Mouse (Mus musculus) urinary bladder, postnatal 36 days (tissue): ENCODE data around the gene Nxpe5.
A peak's percentile ranks its signal among the peaks of the same experiment; 100 is the strongest.

Source experiments
- DNase-seq, 2 experiments: peaks; one replicate each; pipeline ENCODE4 v3.0.0; 2022; ENCODE audit warnings: low spot score in 2 of 2, mixed read lengths in 1 of 2

Gene Nxpe5

DNA sequence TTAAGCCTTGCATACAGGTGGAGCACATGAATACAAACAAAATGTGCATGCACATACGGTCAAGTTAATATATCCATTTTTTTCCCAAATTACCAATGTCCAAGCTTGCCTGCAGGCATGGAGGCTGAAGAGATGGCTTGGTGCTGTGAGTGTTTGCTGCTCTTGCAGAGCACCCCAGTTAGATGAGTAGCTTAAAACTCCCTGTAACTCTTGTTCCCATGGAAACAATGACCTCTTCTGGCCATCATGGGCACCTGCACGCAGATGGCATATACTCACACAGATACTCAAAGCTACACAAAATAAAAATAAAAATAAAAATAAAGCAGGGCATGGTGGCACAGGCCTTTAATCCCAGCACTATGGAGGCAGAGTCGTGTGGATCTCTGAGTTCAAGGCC lies 27.4 kb downstream of the Nxpe5 start:
- no peak for DNase-seq

DNA sequence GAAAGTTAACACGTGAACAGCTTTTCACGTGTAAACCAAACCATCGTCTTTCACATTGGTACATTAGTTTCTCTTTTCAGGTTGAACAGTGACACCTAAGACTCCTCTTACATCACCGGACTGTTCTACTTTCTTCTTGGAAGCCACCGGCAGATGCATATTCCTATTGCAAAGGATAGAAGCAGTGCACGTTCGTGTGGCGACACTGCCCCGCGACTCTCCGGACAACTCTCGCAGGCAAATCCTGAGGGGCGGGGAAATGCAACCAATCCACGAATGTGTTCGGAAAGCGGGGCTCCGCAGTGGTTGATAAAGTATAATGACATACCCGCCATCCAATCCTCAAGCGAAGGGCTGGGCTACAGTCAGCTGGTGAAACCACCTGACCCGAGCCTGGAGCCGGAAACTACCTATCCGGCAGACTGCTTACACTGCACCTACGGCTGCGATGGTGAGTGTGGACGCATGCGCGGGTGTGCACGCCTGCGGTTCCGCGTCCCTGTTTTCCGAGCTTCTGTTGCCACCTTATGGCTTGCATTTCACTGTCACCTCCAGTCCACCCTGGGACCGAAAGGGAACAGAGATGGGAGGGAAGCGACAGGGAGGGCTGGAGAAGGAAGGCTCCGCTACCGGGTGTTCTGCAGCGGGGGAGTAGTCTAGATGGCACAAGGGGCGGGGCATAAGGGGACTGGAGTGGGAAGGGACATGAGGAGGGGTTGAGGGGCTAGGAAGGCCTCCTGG lies 29.8 kb downstream of the Nxpe5 start, which contains the start of gene Lamtor4:
Gene Lamtor4 (plus strand): TSS at position 130 of the 741 bp plus-strand sequence.
- peak; percentile 87 to 93 for DNase-seq

DNA sequence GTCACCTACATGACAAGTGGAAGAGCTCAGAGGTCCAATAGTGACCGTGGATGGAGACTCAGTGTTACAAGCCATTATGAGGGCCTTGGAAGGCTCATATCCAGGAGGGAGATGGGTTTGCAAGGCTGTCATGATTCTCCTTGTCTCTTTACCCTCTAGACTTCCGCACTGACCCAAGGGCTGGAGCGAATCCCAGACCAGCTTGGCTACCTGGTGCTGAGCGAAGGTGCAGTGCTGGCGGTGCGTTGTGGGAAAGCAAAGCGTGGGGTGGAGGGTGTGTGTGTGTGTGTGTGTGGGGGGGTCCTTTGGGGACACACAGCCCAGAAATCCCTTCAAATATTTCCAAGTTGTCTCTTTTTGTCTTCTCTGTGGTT lies 30.4 kb downstream of the Nxpe5 start:
- DNase-seq = no peak

DNA sequence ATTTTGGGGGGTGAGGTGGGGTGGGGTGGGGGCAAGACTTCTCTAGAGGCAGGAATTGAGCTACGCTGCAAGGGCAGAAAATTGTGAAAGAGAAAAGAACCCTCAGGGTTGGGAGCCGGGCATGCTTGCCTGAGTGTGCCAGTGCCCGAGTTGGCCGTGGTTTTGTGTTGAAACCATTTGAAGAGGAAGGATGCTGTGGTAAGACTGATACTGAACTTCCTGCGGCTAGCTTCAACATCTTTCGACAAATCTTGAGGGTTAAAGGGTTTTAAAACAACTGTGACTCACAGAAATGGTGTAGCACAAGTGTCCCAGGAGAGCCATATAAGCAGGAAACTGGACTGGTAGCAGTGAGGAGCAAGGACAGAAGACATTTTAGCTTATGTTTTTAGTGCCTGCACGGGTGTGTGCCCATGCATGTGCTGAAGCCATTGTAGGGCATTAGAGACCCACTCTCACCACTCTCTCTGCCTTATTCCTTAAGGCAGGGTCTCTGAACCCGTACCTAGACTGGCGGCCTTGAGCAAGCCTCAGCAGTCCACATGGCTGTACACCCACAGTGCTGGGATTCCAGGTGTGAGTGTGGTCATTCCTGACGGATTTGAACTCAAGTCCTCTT lies 31.4 kb downstream of the Nxpe5 start:
- no peak for DNase-seq

DNA sequence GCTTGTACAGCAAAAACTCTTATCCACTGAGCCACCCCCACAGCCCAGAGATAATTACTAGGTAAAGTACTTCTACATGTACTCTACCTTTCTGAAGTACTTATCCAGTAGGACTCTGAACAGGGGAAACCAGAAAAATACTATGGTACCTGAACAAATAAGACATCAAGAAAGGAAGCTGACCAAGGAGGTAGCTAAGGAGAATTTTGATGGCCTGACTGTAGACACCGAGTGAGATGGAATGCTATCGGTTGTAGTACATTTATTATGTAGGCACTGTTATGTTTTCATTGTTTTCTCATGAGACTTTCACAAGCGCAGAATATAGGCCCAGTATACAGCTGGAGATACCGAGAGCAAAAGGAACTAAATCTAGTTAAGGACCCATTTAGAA lies 31.9 kb downstream of the Nxpe5 start:
- DNase-seq = no peak

DNA sequence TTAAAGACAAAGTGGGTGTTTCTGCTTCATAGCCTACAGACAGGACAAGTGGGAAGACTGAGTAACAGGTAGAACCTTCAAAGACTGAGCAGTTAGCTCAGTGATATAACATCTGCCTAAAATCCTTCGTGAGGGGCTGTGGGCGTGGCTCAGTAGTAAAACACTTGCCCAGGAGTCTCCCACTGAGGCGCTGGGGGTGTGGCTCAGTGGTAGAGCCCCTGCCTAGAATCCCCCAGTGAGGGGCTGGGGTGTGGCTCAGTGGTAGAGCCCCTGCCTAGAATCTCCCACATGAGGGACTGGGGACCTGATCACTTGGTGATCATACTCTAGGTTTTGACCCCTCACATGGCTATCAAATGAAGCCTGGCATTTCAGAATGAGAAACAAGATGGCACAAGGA lies 32.4 kb downstream of the Nxpe5 start:
- DNase-seq = no peak

DNA sequence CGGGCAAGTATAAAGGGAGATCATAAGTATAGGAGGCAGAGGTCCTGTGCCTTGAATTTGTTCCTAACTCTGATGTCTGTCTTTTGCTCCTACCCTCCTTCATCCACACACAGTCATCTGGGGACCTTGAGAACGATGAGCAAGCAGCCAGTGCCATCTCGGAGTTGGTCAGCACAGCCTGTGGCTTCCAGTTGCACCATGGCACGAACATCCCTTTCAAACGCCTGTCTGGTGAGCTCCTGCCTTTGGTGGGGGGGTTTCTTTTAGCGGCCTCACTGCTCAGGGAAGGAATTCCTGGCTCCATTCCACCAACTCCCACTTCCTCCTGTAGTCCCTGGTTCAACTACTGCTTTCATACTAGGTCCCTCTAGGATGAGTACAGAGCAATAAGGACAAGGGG lies 32.8 kb downstream of the Nxpe5 start:
- DNase-seq = no peak

DNA sequence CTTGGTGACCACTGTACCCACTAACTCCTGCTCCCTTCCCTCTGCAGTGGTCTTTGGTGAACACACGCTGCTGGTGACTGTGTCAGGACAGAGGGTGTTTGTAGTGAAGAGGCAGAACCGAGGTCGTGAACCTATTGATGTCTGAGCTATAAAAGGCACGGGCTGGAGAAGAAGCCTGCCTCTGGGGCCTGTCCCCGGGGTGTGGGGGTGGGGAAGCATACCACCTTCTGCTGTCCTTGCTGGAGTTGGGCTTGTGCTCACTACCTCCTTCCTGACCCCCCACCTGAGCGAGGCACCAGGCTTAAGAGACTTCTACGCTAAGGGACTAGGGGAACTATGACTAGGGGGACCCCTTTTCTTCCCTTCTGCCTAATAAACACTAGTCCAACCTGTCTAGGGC lies 33.3 kb downstream of the Nxpe5 start:
- no peak for DNase-seq

DNA sequence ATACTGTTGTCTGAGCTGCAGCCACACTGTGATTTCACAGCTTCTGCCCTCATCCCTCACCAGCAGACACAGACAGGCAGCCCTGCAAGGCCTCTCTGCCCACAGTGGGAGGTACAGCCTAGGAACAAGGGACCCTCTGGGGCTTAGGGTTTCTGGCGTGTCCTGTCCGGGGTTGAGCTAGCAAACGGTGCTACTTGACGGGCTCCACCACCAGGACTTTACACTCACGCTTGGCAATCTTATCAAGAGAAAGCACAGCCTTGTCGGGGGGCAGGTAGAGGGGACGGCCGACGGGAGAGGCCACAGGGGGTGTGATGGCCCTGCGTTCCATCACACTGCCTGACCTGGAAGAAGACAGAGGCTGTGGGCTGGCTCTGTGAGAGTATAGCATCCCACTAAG lies 34.4 kb downstream of the Nxpe5 start:
- no peak for DNase-seq

DNA sequence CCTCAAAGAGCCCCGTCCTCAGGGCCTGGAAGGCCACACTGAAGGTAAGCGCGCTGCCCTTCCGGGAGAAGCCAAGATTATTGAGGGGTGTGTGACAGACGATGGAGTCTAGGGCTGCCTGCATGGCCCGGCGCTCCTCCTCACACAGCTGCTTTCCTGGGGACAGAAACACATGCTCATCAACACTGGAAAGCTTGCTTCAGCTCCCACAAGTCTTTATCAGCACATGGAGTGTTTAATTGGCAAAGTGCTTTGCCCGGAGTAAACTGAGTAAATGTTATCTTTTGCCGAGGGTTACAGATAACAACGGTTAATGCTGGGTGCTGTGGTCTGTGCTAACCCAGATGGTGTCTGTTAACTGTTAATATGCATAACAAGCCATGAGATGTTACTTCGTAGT lies 35.1 kb downstream of the Nxpe5 start:
- DNase-seq = no peak

DNA sequence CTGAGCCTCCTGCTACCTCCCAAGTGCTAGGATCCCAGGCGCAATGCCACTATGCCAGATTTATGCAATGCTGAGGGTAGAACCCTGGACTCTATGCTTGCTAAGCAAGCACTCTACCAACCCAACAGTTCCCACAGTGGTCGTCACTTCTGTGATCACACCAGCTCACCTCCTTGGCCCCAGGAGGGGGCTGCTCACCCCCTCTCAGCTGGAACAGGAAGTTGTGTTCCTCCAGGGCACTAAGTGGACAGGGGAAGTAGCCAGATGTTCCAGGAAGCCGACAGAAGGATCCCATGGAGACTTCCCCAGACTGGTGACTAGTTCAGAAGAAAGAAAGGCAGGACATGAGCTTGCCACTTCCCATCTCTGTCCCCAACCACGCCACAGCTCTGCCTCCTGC lies 36.3 kb downstream of the Nxpe5 start:
- DNase-seq = no peak

DNA sequence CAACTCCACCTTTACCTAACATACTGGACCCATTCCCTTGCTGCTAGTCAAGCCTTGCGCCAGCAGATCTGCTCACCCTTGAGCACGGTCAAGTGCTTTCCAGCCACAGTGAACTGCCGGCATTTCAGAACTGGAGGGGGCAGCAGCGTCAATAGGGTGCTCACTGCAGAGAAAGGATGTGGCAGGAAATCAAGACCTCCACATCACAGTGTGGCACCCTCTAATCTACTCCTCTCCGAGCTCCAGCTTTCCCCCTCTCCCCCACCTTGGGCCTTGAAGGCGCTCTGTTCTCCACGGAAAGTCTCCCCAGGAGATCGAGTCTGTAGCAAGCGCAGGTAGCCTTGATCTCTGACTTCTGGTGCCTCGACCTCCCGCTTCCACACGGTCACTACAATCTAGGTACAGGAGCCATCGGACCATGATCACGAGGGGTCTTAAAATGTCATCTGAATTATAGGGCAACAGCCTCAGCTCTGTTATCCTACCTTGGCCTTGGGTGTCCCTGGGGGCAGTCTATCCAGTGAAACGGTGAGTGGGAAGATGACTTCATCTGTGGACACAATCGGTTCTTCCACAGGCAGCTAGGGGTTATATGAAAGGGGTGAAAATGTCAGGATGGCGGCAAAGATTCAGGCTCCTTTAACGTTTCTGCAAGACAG lies 37.0 kb downstream of the Nxpe5 start:
- no peak for DNase-seq

DNA sequence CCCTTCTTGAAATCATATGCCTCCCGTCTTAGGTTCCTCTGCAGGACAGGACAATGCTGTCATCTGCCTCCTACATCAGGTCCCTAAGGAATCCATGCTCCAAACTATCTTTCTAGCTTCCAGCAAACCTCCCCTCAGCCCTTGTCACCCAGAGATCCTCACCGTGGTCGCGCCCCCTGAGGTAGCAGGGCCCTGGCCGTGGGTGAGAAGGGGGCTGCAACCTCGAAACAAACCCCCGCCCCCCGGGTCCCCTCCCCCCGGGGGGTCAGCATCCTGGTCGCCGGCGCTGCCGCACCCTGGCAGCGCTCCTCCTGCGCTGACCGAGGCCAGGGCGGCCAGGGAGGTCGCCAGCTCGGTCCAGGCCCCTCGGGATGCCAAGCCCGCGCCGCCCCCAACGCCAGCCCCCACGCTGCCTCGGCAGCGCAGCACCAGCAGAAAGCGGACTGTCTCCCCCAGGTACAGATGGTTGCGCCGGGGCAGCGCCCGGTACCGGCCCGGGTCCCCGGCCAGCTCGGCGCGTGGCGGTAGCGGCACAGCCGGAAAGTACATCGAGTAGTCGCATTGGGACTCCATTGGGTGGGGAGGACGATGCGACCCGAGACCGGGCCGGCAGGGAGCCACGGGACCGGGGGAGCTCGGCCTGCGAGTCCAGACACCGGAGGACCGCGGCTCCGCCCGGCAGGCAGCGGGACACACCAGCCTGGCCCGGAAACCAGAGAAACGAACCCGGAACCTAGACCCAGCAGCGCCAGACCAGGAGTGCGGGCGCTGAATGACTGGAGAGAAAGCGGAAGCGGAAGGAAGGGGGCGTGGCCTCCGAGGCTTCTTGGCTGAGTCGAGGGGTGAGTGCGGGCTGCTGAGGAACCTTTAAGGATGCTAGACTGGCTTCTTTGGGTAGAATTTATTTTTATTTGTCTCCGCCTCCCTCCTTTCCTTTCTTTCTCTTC lies 37.8 kb downstream of the Nxpe5 start, which contains the start of gene BC037034:
Gene BC037034 (minus strand): TSS at position 774 of the 947 bp plus-strand sequence.
- peak; percentile 88 to 93 for DNase-seq

DNA sequence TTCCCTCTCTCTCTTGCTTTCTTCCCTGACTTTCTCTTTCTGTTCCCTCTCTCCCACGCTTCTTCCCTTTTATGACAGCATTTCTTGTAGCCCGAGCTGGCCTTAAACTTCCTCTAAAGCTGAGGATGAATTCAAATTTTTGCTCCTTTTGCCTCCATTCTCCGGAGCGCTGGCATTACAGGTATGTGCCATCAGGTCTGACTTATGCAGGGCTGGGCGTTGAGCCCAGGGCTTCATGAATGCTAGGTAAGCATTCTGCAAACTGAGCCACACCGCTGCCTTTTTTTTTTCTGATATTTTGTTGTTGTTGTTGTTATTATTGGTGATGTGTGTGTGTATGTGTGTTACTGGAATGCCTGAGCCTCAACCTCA lies 38.5 kb downstream of the Nxpe5 start:
- no peak for DNase-seq

DNA sequence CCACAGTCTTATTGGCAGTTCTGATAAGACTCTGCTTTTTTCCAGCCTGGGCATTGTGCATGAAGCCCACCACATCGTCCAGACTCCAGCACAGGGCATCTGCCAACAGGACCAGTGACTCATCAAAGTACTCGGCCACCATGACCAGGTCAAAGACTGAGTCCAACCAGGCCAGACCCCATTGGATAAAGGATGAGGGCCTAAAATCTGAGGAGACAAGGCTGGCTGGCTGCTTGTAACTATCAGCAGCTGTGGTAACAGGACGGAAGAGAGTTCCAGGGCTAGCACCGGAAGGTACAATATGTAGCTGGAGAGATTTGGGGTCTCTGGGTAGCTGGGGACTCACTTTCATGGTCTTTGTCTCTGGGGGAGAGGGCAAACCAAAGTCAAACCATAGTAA lies 40.0 kb downstream of the Nxpe5 start:
- DNase-seq = no peak

DNA sequence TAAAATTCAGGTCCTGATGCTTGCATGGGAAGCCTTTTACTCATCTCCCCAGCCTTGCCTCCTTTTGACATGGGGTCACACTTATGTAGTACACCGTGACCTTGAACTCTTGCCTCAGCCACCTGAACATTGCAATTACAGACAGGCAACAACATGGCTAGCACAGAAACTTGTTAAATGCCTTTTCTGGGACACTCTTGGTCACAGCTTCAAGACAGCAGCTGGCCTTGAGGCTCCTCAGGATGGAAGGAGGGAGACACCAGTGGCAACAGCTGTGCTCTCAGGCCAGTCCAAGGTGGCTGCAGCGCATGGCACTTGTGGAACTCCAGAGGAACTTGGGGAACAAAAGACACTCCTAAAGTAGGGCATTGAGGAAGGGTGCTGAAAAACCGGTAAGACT lies 41.4 kb downstream of the Nxpe5 start:
- DNase-seq = no peak

DNA sequence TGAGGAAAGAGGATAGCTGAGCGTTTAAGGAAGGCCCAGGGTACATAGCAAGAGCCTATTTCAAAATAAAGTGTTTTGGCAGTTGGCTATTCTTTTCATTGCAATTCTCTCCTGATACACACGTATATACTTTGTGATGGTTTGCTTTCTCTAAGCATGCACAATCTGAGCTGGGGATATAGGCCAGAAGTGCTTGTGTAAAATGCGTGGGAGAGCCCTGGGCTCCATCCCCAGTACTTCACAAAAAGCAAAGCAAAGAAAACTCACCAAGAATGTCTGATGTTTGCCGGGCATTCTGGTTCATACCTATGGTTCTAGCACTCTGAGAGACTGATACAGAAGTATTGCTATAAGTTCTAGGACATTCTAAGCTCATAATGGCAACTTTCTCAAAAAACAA lies 43.3 kb downstream of the Nxpe5 start:
- DNase-seq = no peak

DNA sequence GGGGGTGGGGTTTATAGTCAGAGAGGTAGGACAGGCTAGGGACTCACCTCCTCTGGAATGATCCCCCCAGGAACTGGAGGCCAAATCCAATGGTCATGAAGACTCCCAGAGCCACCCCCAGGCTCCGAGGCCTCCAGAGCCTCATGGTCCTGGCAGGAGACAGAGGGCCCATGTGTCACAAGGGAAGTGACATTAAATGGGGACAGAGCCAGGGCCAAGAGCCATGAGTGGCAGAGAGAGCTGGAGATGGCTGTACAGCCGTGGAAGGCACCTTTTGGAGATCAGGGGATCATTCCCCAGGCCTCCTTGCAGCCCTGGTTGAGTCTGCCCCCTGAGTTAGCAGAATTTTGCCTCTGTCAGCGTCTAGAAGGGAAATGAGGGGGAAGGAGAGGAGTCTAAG lies 45.5 kb downstream of the Nxpe5 start:
- no peak for DNase-seq

DNA sequence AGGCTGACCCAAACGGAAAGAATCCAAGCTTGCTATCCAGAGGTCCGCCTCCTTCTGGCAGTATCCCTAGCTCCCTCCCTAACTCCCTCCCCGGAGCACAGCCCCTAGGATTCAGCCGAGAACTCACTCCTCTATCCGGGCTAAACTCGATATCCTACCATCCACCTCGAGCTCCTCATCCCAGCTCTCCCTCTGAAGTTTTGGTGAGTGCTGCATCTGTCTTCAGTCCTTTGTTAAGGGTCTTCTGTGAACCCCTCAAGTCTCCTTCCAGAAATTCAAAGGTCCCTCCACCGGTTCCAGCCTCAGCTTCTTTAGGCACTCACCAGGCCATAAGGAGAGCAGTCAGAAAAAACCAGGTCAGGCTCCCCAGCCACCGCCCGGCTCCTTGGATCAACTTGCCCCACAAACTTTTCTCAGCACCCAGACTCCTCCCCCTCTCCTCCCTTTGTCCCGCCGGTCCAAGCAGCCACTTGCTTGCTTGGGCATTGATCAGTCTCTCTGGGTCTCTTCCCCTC lies 46.8 kb downstream of the Nxpe5 start, which contains the start of gene Gal3st4:
Gene Gal3st4 (minus strand): TSS at position 432 of the 515 bp plus-strand sequence.
- peak in 1 of 2 experiments; percentile 55 for DNase-seq

DNA sequence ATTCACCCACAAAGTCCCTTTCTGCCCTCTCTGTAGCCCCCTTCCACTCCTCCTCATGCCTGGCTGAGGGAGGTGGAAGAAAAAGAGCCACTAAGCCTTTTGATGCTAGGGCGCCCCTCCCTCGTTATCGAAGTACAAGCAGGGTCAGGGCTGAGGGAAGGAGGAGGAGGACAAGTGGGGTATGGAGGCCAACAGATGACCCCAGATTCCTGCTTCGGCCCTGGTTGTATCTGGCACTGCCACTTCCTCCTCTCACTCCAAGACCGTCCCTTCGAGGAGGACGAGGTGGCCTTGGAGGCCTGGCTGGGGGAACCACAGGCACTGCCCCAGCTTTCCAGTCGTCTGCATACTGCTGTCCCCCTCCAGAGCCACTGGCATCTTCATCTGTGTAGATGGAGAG lies 48.5 kb downstream of the Nxpe5 start:
- DNase-seq = no peak

DNA sequence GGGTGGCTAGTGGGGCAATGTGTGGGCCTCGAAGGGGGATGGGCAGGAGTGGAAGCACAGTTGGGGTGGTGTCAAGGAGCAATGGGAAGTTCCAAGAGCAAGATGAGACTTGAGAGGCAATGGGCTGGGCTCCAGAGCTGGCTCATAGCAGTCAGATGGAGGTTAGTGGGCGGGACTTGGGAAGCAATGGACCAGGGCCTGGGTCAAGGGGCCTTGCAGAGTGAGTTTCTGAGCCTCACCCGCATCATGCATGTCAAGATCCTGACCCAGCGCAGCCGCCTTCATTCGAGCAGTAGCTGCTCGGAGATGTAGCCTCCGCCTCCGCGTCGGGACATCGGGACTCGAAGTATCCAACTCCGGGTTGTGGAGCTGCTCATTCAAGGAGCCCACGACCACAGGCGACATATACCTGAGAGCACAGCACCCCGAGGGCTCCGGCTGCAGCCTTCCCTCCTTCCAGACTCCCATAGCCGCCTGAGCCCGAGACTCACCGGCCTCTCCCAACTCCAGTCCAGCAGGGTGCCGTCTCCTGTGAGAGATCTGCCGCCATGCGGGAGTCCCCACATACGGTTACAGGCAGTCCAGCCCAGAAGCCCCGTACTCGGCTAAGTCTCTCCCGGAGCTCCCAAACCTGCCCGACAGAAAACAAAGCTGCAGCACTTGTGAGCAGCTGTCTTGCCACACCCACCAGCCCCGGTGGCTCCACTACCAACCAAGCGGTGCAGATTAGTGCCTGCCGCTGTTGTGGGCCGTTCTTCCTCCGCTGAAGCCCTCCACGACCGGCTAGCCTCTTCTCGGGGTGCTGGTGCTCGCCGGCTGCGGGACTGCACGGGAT lies 49.7 kb downstream of the Nxpe5 start:
- DNase-seq = no peak
